Mouse (Mus musculus) heart, embryonic 12.5 days (tissue): Measurements from ENCODE around the gene Arel1. TPM values are rescaled to one million over a fixed set of nuclear protein-coding genes. Genes with fewer than 3 reads are reported as not detected.

Source experiments
- ATAC-seq: fragments of 200-750 bp; cut with Nextera tagmentation; 2 replicates; pipeline ENCODE4 v1.8.0; 2017; ENCODE audit warnings: moderate TSS enrichment, moderate library complexity; ENCODE audit not compliant: insufficient number of reproducible peaks, low FRiP score
- H3K27ac ChIP-seq: fragments of 300-500 bp; sonication (generic); 2 replicates; pipeline ENCODE4 v1.5.1; 2016; ENCODE audit warnings: mild to moderate bottlenecking, moderate library complexity; ENCODE audit not compliant: poor library complexity, severe bottlenecking
- H3K27me3 ChIP-seq: fragments of 300-500 bp; sonication (generic); replicated peaks from 2 replicates; pipeline ENCODE4 v1.6.1; 2016; ENCODE audit warnings: mild to moderate bottlenecking, moderate library complexity
- H3K36me3 ChIP-seq: fragments of 300-500 bp; sonication (generic); 2 replicates; pipeline ENCODE4 v1.6.1; 2016; ENCODE audit warnings: mild to moderate bottlenecking, moderate library complexity
- H3K4me1 ChIP-seq: fragments of 300-500 bp; sonication (generic); replicated peaks from 2 replicates; pipeline ENCODE4 v1.6.1; 2016; ENCODE audit warnings: mild to moderate bottlenecking
- H3K4me2 ChIP-seq: fragments of 300-500 bp; sonication (generic); 2 replicates; pipeline ENCODE4 v1.6.1; 2016; ENCODE audit warnings: mild to moderate bottlenecking, moderate library complexity
- H3K4me3 ChIP-seq: fragments of 300-500 bp; sonication (generic); 2 replicates; pipeline ENCODE4 v1.5.1; 2016; ENCODE audit warnings: mild to moderate bottlenecking
- H3K9ac ChIP-seq: fragments of 300-500 bp; sonication (generic); 2 replicates; pipeline ENCODE4 v1.6.1; 2016; ENCODE audit warnings: mild to moderate bottlenecking, moderate library complexity
- H3K9me3 ChIP-seq: fragments of 300-500 bp; sonication (generic); replicated peaks from 2 replicates; pipeline ENCODE4 v1.6.1; 2016; ENCODE audit warnings: mild to moderate bottlenecking, moderate library complexity
- WGBS: fragments of 180-500 bp; shearing (Covaris S2); methylation state at CpG from one replicate; pipeline ENCODE4 v1.1.7; 2016; 5-methylcytosine and 5-hydroxymethylcytosine counted together
- polyA plus RNA-seq: library from polyadenylated mRNA; unstranded; fragments of >200 nt; fragmentation: Nextera tagmentation; extraction: Ambion mirVana; gene quantifications from 2 replicates; pipeline ENCODE4 v1.2.1, GENCODE M21; 2016

Arel1 gene
- polyA plus RNA-seq, 1 experiment from 2014 or later, result 15.4 TPM

- no peak for ATAC-seq
- H3K4me2 ChIP-seq, result no peak overlapping the region
- no peak overlapping the region for H3K9ac ChIP-seq
- no peaks in the 10 kb centered on the region for H3K9me3 ChIP-seq
- peaks cover 18% of the 10 kb centered on the region for H3K4me1 ChIP-seq
- no peak overlapping the region for H3K27ac ChIP-seq
- H3K27me3 ChIP-seq, result no peaks in the 10 kb centered on the region
- no peak overlapping the region for H3K4me3 ChIP-seq
- WGBS, result 70% methylated on average over 7 of the region's 7 CpGs
- no peaks in the 10 kb centered on the region for H3K36me3 ChIP-seq
Measured at GRCm38 (mm10) chr12:84904399-84904798, 66.3 kb downstream of the Arel1 start.

- H3K36me3 ChIP-seq, result no peaks in the 10 kb centered on the region
- no peak overlapping the region for H3K4me3 ChIP-seq
- no peak overlapping the region for H3K4me2 ChIP-seq
- ATAC-seq, result no peak
- no peak overlapping the region for H3K9ac ChIP-seq
- 74% methylated on average over 7 of the region's 7 CpGs for WGBS
- H3K27ac ChIP-seq, result no peak overlapping the region
- no peaks in the 10 kb centered on the region for H3K9me3 ChIP-seq
- no peaks in the 10 kb centered on the region for H3K27me3 ChIP-seq
- peaks cover 11% of the 10 kb centered on the region for H3K4me1 ChIP-seq
Measured at GRCm38 (mm10) chr12:84900317-84900716, 70.4 kb downstream of the Arel1 start.

GRCm38 (mm10) chr12:84897322-84897721, 73.4 kb downstream of the Arel1 start:
- no peak for ATAC-seq
- 69% methylated on average over 5 of the region's 5 CpGs for WGBS
- no peak overlapping the region for H3K9ac ChIP-seq
- H3K27me3 ChIP-seq, result 0 out of 2 replicates have a peak, but pooled peaks cover 5% of the 10 kb centered on the region
- no peak overlapping the region for H3K4me2 ChIP-seq
- no peak overlapping the region for H3K27ac ChIP-seq
- no peak overlapping the region for H3K4me3 ChIP-seq
- H3K9me3 ChIP-seq, result no peaks in the 10 kb centered on the region
- peaks cover 11% of the 10 kb centered on the region for H3K4me1 ChIP-seq
- no peaks in the 10 kb centered on the region for H3K36me3 ChIP-seq

GRCm38 (mm10) chr12:84896235-84896634, 74.5 kb downstream of the Arel1 start:
- Histone ChIP-seq H3K27me3 (0 out of 2 replicates have a peak, but pooled peaks cover 5% of the 10 kb centered on the region), H3K4me2 (0 out of 2 replicates have a peak overlapping the region, but pooled peaks have one; percentile 12), H3K27ac (no peak overlapping the region), H3K4me3 (no peak overlapping the region), H3K9me3 (no peaks in the 10 kb centered on the region), H3K36me3 (no peaks in the 10 kb centered on the region), H3K4me1 (peaks cover 11% of the 10 kb centered on the region), H3K9ac (no peak overlapping the region)
- WGBS, result 46% methylated on average over 6 of the region's 6 CpGs
- ATAC-seq, result no peak

GRCm38 (mm10) chr12:84893648-84894628, 76.8 kb downstream of the Arel1 start:
- no peak overlapping the region for H3K4me3 ChIP-seq
- peaks cover 11% of the 10 kb centered on the region for H3K4me1 ChIP-seq
- 59% methylated on average over 9 of the region's 9 CpGs for WGBS
- ATAC-seq, result no peak
- no peak overlapping the region for H3K9ac ChIP-seq
- H3K9me3 ChIP-seq, result no peaks in the 10 kb centered on the region
- H3K27ac ChIP-seq, result no peak overlapping the region
- no peaks in the 10 kb centered on the region for H3K36me3 ChIP-seq
- 0 out of 2 replicates have a peak, but pooled peaks cover 16% of the 10 kb centered on the region for H3K27me3 ChIP-seq
- H3K4me2 ChIP-seq, result no peak overlapping the region

GRCm38 (mm10) chr12:84890289-84890688, 80.4 kb downstream of the Arel1 start:
- Histone ChIP-seq H3K27ac (no peak overlapping the region), H3K9me3 (peaks cover 4% of the 10 kb centered on the region; the same call in 1 of the 2 replicates), H3K27me3 (0 out of 2 replicates have a peak, but pooled peaks cover 16% of the 10 kb centered on the region), H3K36me3 (no peaks in the 10 kb centered on the region), H3K9ac (no peak overlapping the region), H3K4me2 (no peak overlapping the region), H3K4me3 (no peak overlapping the region), H3K4me1 (no peaks in the 10 kb centered on the region)
- ATAC-seq, result no peak
- 63% methylated on average over 15 of the region's 15 CpGs for WGBS

GRCm38 (mm10) chr12:84885107-84885876, 85.4 kb downstream of the Arel1 start:
- 0 out of 2 replicates have a peak, but pooled peaks have one; percentile 33 for ATAC-seq

GRCm38 (mm10) chr12:84884423-84885076, 86.2 kb downstream of the Arel1 start:
- Histone ChIP-seq H3K36me3 (no peaks in the 10 kb centered on the region), H3K9me3 (peaks cover 4% of the 10 kb centered on the region; the same call in 1 of the 2 replicates), H3K27me3 (peaks cover 26% of the 10 kb centered on the region), H3K4me2 (no peak overlapping the region), H3K9ac (no peak overlapping the region), H3K4me3 (no peak overlapping the region), H3K4me1 (no peaks in the 10 kb centered on the region; the same call in 1 of the 2 replicates), H3K27ac (no peak overlapping the region)
- 74% methylated on average over 7 of the region's 7 CpGs for WGBS
- no peak for ATAC-seq

More at GRCm38 (mm10) chr12:84885107-84885876, 85.4 kb downstream of the Arel1 start:
- peaks cover 4% of the 10 kb centered on the region; the same call in 1 of the 2 replicates for H3K9me3 ChIP-seq
- 61% methylated on average over 11 of the region's 11 CpGs for WGBS
- H3K36me3 ChIP-seq, result no peaks in the 10 kb centered on the region
- H3K4me3 ChIP-seq, result no peak overlapping the region
- no peak overlapping the region for H3K4me2 ChIP-seq
- no peaks in the 10 kb centered on the region; the same call in 1 of the 2 replicates for H3K4me1 ChIP-seq
- peaks cover 25% of the 10 kb centered on the region for H3K27me3 ChIP-seq
- H3K9ac ChIP-seq, result no peak overlapping the region
- H3K27ac ChIP-seq, result no peak overlapping the region

- H3K9me3 ChIP-seq, result peaks cover 4% of the 10 kb centered on the region; the same call in 1 of the 2 replicates
- no peaks in the 10 kb centered on the region for H3K36me3 ChIP-seq
- 79% methylated on average over 4 of the region's 4 CpGs for WGBS
- H3K27me3 ChIP-seq, result peaks cover 36% of the 10 kb centered on the region
- H3K4me3 ChIP-seq, result no peak overlapping the region
- no peak overlapping the region for H3K9ac ChIP-seq
- H3K27ac ChIP-seq, result no peak overlapping the region
- ATAC-seq, result no peak
- no peaks in the 10 kb centered on the region; the same call in 1 of the 2 replicates for H3K4me1 ChIP-seq
- H3K4me2 ChIP-seq, result no peak overlapping the region
Measured at GRCm38 (mm10) chr12:84882796-84883195, 87.9 kb downstream of the Arel1 start.

- H3K4me1 ChIP-seq, result peaks cover 18% of the 10 kb centered on the region
- no peak overlapping the region for H3K9ac ChIP-seq
- no peak for ATAC-seq
- no peak overlapping the region for H3K27ac ChIP-seq
- H3K4me2 ChIP-seq, result no peak overlapping the region
- H3K36me3 ChIP-seq, result no peaks in the 10 kb centered on the region
- H3K27me3 ChIP-seq, result peaks cover 64% of the 10 kb centered on the region
- no peaks in the 10 kb centered on the region for H3K9me3 ChIP-seq
- H3K4me3 ChIP-seq, result no peak overlapping the region
- 50% methylated on average over 11 of the region's 11 CpGs for WGBS
Measured at GRCm38 (mm10) chr12:84880091-84880490, 90.6 kb downstream of the Arel1 start.
